Mouse (Mus musculus) embryonic facial prominence, embryonic 13.5 days (tissue): Measurements from ENCODE around the gene Dctpp1. TPM values are rescaled to one million over a fixed set of nuclear protein-coding genes. Genes with fewer than 3 reads are reported as not detected.
"Not testable (repeated sequence)": the region's sequence is repeated elsewhere in the genome, so short reads cannot be mapped to it uniquely, and the experiment has no call there.

Experiments used
- ATAC-seq: fragments of 200-750 bp; cut with Nextera tagmentation; 2 replicates; pipeline ENCODE4 v1.8.0; 2017; ENCODE audit warnings: low read depth; ENCODE audit not compliant: insufficient number of reproducible peaks, insufficient read depth, low FRiP score, low TSS enrichment
- H3K27ac ChIP-seq: fragments of 300-500 bp; sonication (generic); 2 replicates; pipeline ENCODE4 v1.5.1; 2015; ENCODE audit warnings: moderate library complexity, mild to moderate bottlenecking, inconsistent platforms
- H3K27me3 ChIP-seq: fragments of 300-500 bp; sonication (generic); 2 replicates; pipeline ENCODE4 v1.6.1; 2015; ENCODE audit warnings: mild to moderate bottlenecking, inconsistent platforms
- H3K36me3 ChIP-seq: fragments of 300-500 bp; sonication (generic); 2 replicates; pipeline ENCODE4 v1.6.1; 2015; ENCODE audit warnings: mild to moderate bottlenecking, inconsistent platforms
- H3K4me1 ChIP-seq: fragments of 300-500 bp; sonication (generic); 2 replicates; pipeline ENCODE4 v1.6.1; 2015; ENCODE audit warnings: inconsistent platforms
- H3K4me2 ChIP-seq: fragments of 300-500 bp; sonication (generic); 2 replicates; pipeline ENCODE4 v1.6.1; 2015; ENCODE audit warnings: moderate library complexity, mild to moderate bottlenecking, inconsistent platforms
- H3K4me3 ChIP-seq: fragments of 300-500 bp; sonication (generic); 2 replicates; pipeline ENCODE4 v1.5.1; 2015; ENCODE audit warnings: mild to moderate bottlenecking, inconsistent platforms
- H3K9ac ChIP-seq: fragments of 300-500 bp; sonication (generic); 2 replicates; pipeline ENCODE4 v1.6.1; 2015; ENCODE audit warnings: mild to moderate bottlenecking, inconsistent platforms
- H3K9me3 ChIP-seq: fragments of 300-500 bp; sonication (generic); 2 replicates; pipeline ENCODE4 v1.6.1; 2016; ENCODE audit warnings: inconsistent platforms
- WGBS: fragments of 180-500 bp; shearing (Covaris S2); methylation state at CpG from one replicate; pipeline ENCODE4 v1.1.7; 2015; ENCODE audit warnings: mixed read lengths; 5-methylcytosine and 5-hydroxymethylcytosine counted together
- polyA plus RNA-seq: library from polyadenylated mRNA; unstranded; fragments of >200 nt; fragmentation: Nextera tagmentation; extraction: Ambion mirVana; gene quantifications from 2 replicates; pipeline ENCODE4 v1.2.1, GENCODE M21; 2015

Gene Dctpp1
- polyA plus RNA-seq, 1 experiment from 2014 or later, result 206 TPM

DNA sequence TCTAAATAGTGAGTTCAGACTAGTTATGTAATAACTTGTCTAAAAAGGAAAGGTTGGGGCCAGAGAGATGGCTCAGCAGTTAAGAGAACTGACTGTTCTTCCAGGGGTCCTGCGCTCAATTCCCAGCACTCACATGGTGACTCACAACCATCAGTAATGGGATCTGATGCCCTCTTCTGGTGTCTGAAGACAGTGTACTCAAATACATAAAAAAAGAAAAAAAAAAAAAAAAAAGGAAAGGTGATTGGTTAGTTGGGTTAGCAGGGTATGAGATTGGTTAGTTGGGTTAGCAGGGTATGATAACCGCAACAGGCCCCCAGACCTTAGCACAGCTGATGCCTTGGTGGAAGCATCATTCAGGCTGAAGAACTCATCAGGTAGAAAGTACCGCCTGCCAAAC, 3.0 kb upstream of the Dctpp1 start:
- WGBS, result 94% methylated on average over 3 of the region's 3 CpGs

DNA sequence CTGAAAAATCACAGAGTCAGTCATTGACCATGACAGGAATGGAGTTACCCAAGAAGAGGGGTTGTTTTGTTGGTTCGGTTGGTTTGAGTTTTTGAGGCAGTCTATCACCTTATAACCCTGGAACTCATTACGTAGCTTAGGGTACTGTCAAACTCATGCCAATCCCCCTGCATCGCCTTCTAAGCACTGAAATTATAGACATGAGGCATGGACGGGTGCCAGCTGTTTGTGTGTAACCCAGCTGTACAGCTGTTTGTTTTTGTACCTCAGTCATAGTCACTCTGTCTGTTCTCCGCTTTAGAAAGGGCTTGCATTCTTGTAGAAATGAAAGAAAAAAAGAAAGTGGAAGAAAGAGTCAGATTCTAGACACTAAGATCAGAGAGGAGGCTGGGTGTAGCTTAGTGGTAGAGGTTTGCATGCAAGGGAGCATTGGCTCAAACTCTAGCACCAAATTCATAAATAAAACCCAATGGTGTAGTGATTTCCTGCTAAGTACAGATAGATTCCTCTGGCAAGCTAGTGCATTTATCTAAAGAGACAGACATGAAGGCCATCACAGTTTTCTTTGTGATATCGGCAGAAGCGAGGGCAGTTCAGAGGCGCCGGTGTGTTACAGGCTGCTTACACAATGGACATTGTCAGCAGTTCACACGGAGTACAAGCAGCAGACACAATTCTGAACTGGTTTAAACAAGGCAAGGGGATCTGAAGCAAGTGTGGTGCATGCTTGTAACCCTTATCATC, 1.9 kb upstream of the Dctpp1 start:
- Histone ChIP-seq H3K27me3 (no peaks in the 10 kb centered on the region), H3K9ac (no peak overlapping the region), H3K27ac (no peak overlapping the region), H3K4me3 (no peak overlapping the region), H3K9me3 (no peaks in the 10 kb centered on the region), H3K36me3 (peaks cover 7% of the 10 kb centered on the region; the same call in 1 of the 2 replicates), H3K4me2 (no peak overlapping the region), H3K4me1 (peaks cover 22% of the 10 kb centered on the region)
- no peak for ATAC-seq
- 78% methylated on average over 10 of the region's 10 CpGs for WGBS

More for the DNA sequence above, 3.0 kb upstream of the Dctpp1 start:
- Histone ChIP-seq H3K36me3 (peaks cover 2% of the 10 kb centered on the region), H3K9ac (no peak overlapping the region), H3K27me3 (no peaks in the 10 kb centered on the region), H3K27ac (no peak overlapping the region), H3K9me3 (peaks cover 2% of the 10 kb centered on the region; the same call in 1 of the 2 replicates), H3K4me3 (no peak overlapping the region), H3K4me2 (no peak overlapping the region), H3K4me1 (peaks cover 21% of the 10 kb centered on the region)
- ATAC-seq, result no peak

DNA sequence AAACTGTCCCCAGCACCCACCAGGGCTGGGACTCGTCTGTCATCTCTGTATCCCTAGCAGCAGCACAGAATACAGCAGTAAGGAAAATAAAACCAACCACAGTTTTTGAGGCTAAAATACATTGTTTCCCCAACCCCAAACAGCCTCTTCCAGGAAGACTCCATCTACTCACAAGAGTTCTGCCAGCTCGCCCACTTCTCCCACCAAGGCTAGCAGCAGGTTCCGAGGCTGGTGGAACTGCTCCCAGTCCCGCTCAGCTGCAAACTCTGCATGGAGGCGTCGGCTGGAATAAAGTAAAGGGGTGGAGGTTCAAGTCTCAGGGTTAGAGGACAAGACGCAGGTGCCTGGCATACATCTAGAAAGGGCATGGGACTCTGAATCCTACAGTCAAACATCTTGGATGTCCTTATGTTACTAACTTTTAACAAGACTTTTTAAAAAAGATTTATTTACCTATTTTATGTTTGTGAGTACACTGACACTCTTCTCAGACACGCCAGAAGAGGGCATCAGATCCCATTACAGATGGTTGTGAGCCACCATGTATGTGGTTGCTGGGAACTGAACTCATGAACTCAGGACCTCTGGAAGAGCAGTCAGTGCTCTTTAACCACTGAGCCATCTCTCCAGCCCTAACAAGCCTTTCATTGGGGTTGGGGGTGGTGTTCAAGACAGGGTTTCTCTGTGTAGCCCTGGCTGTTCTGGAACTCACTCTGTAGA, 1.2 kb downstream of the Dctpp1 start:
- H3K36me3 ChIP-seq, result peaks cover 23% of the 10 kb centered on the region
- H3K4me1 ChIP-seq, result peaks cover 30% of the 10 kb centered on the region
- H3K27me3 ChIP-seq, result no peaks in the 10 kb centered on the region
- peak overlapping the region; percentile 71 for H3K4me3 ChIP-seq
- H3K4me2 ChIP-seq, result peak overlapping the region; percentile 83
- no peak for ATAC-seq
- 72% methylated on average over 8 of the region's 8 CpGs for WGBS
- no peak overlapping the region for H3K27ac ChIP-seq
- no peaks in the 10 kb centered on the region for H3K9me3 ChIP-seq
- H3K9ac ChIP-seq, result peak overlapping the region; percentile 79; the same call in 1 of the 2 replicates

DNA sequence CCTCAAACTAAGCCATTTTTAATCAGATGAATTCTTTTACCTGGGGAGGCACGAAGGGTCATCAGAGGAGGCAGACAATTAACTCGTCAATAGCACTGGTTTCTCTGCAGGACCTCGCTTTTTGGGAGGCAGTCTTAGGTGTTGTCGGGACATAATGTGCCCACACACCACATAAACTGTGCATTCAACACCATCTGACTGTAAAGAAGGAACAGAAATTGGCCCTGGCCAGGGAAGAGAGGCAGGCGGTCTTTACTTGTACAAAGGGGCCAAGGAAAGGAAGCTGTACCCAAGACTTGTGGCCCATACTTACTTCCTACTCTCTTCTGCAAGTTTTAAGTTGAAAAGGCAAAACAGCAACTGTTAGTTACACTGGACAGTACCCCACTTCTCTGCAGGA, 4.0 kb downstream of the Dctpp1 start:
- peaks cover 35% of the 10 kb centered on the region for H3K4me1 ChIP-seq
- H3K9me3 ChIP-seq, result no peaks in the 10 kb centered on the region
- no peak for ATAC-seq
- no peaks in the 10 kb centered on the region for H3K27me3 ChIP-seq
- H3K9ac ChIP-seq, result no peak overlapping the region
- H3K36me3 ChIP-seq, result peaks cover 31% of the 10 kb centered on the region
- 92% methylated on average over 5 of the region's 5 CpGs for WGBS
- H3K4me2 ChIP-seq, result no peak overlapping the region
- H3K4me3 ChIP-seq, result no peak overlapping the region
- H3K27ac ChIP-seq, result no peak overlapping the region; the same call in 1 of the 2 replicates

DNA sequence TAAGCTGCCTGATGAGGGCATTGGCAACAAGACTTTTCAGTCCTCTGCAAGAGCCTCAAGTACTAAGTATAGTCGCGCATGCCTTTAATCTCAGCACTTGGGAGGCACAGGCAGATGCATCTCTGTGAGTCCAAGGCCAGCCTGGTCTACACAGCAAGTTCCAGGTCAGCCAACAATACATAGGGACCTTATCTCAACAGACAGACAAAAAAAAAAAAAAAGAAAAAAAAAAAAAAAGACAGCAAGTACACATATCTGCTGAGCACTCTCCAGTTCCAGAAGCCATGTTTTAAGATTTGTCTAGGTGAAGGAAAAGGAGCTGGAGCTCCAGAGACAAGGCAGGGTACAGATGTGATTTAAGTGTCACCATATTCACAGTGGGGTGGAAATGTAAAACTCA, 4.5 kb downstream of the Dctpp1 start:
- ATAC-seq, result no peak
- no peak overlapping the region for H3K4me2 ChIP-seq
- peaks cover 36% of the 10 kb centered on the region for H3K36me3 ChIP-seq
- no peak overlapping the region for H3K9ac ChIP-seq
- no peak overlapping the region for H3K27ac ChIP-seq
- H3K27me3 ChIP-seq, result no peaks in the 10 kb centered on the region
- no peak overlapping the region for H3K4me3 ChIP-seq
- 96% methylated on average over 2 of the region's 2 CpGs for WGBS
- H3K4me1 ChIP-seq, result peaks cover 31% of the 10 kb centered on the region
- no peaks in the 10 kb centered on the region for H3K9me3 ChIP-seq

DNA sequence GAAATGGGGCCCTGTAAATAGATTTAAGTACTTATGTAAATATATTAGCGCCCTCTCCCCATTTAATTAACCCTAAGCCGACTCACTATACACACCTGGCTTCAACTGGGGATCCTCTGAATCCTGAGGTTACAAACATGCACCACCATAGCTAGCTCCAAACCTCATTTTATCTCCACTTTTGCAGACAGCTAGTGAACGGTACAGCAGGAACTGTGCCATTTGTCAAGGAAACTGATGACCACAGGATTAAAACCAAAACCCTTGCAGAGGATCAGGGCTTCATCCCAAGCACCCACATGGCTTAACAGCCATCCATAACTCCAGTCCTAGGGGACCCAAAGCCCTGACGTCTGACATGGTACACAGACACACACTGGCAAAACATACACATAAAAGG, 5.5 kb downstream of the Dctpp1 start:
- H3K4me3 ChIP-seq, result peak overlapping the region; percentile 61
- peak overlapping the region; percentile 86 for H3K4me2 ChIP-seq
- no peaks in the 10 kb centered on the region for H3K9me3 ChIP-seq
- no peaks in the 10 kb centered on the region for H3K27me3 ChIP-seq
- H3K27ac ChIP-seq, result peak overlapping the region; percentile 91
- peaks cover 28% of the 10 kb centered on the region for H3K4me1 ChIP-seq
- ATAC-seq, result no peak
- 30% methylated on average over 4 of the region's 4 CpGs for WGBS
- peak overlapping the region; percentile 82 for H3K9ac ChIP-seq
- peaks cover 43% of the 10 kb centered on the region for H3K36me3 ChIP-seq

DNA sequence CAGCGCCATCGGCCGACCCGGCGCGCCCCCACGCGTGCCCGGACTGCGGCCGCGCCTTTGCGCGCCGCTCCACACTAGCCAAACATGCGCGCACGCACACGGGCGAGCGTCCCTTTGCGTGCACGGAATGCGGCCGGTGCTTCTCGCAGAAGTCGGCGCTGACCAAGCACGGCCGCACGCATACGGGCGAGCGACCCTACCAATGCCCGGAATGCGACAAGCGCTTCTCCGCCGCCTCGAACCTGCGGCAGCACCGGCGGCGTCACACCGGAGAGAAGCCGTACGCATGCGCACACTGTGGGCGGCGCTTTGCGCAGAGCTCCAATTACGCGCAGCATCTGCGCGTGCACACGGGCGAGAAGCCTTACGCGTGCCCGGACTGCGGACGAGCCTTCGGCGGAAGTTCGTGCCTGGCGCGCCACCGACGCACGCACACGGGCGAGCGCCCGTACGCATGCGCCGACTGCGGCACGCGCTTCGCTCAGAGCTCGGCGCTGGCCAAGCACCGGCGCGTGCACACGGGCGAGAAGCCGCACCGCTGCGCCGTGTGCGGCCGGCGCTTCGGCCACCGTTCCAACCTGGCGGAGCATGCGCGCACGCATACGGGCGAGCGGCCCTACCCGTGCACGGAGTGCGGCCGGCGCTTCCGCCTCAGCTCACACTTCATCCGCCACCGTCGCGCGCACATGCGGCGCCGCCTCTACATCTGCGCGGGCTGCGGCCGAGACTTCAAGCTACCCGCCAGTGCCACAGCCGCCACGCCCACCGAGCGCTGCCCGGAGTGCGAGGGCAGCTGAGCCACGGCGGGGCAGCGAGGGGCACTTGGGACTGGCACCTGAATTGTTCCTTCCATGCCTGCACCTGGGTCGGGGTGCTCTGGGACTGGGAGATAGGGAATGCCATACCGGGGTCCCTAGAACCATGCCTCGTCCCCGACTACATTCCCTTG, 6.4 kb downstream of the Dctpp1 start:
- Histone ChIP-seq H3K4me3 (peak overlapping the region; percentile 61), H3K4me1 (peaks cover 19% of the 10 kb centered on the region), H3K27ac (peak overlapping the region; percentile 91), H3K27me3 (no peaks in the 10 kb centered on the region), H3K9me3 (no peaks in the 10 kb centered on the region), H3K4me2 (peak overlapping the region; percentile 86), H3K36me3 (peaks cover 53% of the 10 kb centered on the region), H3K9ac (peak overlapping the region; percentile 82)
- under 1% methylated on average over 136 of the region's 136 CpGs for WGBS
- ATAC-seq, result peak; percentile 88

DNA sequence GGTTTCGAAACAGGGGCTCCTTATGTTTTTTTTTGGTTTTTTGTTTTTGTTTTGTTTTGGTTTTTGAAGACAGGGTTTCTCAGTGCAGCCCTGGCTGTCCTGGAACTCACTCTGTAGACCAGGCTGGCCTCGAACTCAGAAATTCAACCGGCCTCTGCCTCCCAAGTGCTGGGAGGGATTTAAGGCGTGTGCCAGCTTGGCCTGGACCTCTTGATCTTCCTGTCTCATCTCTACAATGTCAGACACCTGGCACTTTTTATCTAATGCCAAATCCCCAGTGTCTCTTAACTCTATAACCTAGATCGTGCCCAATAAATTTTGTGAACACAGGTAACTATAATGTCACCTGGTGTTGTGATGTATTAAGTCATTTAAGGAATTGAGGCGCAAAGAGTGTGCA, 7.2 kb downstream of the Dctpp1 start:
- peak overlapping the region; percentile 82 for H3K9ac ChIP-seq
- 78% methylated on average over 6 of the region's 6 CpGs for WGBS
- peak overlapping the region; percentile 91; the same call in 1 of the 2 replicates for H3K27ac ChIP-seq
- peak overlapping the region; percentile 86 for H3K4me2 ChIP-seq
- H3K27me3 ChIP-seq, result no peaks in the 10 kb centered on the region
- no peaks in the 10 kb centered on the region for H3K9me3 ChIP-seq
- peaks cover 56% of the 10 kb centered on the region for H3K36me3 ChIP-seq
- H3K4me3 ChIP-seq, result peak overlapping the region; percentile 61
- peaks cover 13% of the 10 kb centered on the region for H3K4me1 ChIP-seq
- no peak for ATAC-seq

DNA sequence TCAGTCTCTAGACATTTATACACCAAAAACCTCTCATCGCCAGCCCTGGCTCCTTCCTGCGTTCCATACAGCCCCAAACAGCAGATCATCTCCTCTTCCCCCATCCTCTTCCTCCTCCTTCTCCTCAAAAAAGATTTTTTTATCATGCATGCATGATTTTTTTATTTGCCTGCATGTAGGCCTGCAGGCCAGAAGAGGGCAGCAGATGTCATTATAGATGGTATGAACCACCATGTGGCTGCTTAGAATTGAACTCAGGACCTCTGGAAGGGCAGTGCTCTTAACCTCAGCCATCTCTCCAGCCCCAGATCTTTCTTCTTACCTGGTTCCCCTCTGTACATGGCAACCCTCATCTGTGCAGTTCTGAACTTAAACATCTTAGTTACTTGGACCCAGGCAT, 8.1 kb downstream of the Dctpp1 start:
- no peaks in the 10 kb centered on the region for H3K9me3 ChIP-seq
- no peak overlapping the region for H3K9ac ChIP-seq
- no peak overlapping the region for H3K4me3 ChIP-seq
- peaks cover 13% of the 10 kb centered on the region for H3K4me1 ChIP-seq
- WGBS, result 86% methylated on average over 2 of the region's 2 CpGs
- no peaks in the 10 kb centered on the region for H3K27me3 ChIP-seq
- no peak for ATAC-seq
- no peak overlapping the region for H3K4me2 ChIP-seq
- peaks cover 57% of the 10 kb centered on the region for H3K36me3 ChIP-seq
- no peak overlapping the region for H3K27ac ChIP-seq

DNA sequence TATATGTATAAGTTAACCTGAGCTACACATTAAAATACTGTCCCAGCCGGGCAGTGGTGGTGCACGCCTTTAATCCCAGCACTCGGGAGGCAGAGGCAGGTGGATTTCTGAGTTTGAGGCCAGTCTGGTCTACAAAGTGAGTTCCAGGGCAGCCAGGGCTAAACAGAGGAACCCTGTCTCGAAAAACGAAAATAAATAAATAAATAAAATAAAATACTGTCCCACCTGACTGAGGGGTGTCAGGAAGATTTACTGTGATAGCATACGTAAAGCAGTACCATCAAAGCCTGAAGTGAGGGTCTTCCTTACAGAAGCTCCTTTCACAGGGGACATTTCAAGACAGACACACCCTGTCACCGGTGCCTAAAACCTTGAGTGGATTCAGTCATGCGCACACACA, 10.0 kb downstream of the Dctpp1 start:
- Histone ChIP-seq H3K36me3 (peaks cover 58% of the 10 kb centered on the region), H3K4me1 (peaks cover 31% of the 10 kb centered on the region)
- H3K4me2 ChIP-seq, H3K4me3 ChIP-seq, H3K27me3 ChIP-seq, H3K9me3 ChIP-seq, H3K27ac ChIP-seq, ATAC-seq, H3K9ac ChIP-seq: not testable (repeated sequence)
- WGBS, result 90% methylated on average over 8 of the region's 8 CpGs
